Mouse (Mus musculus) MEL (cell line): Measurements from ENCODE around the gene Pld5. TPM values are rescaled to one million over a fixed set of nuclear protein-coding genes. Genes with fewer than 3 reads are reported as not detected.

Experiments
- DNase-seq: peaks from one replicate; pipeline ENCODE4 v3.0.0; 2011; ENCODE audit warnings: low read depth, low spot score
- H3K27ac ChIP-seq: 2 replicates; pipeline ENCODE4 v1.5.1; 2012; ENCODE audit warnings: low read depth, mild to moderate bottlenecking, control low read depth, low read length, moderate library complexity; ENCODE audit not compliant: control insufficient read depth
- H3K27me3 ChIP-seq, 2 experiments: fragments of 150-350 bp in 1 of 2; sonication (generic) in 1 of 2; 2 replicates each; pipeline ENCODE4 v1.6.1; 2012; ENCODE audit warnings: low read length in 2 of 2, mild to moderate bottlenecking in 2 of 2, improper control_type of control experiment in 1 of 2, moderate library complexity in 1 of 2; ENCODE audit not compliant: insufficient read depth in 2 of 2, control insufficient read depth in 1 of 2
- H3K36me3 ChIP-seq, 2 experiments: 2 replicates each; pipeline ENCODE4 v1.6.1; 2012 to 2014; ENCODE audit warnings: low read length in 2 of 2, improper control_type of control experiment in 1 of 2, inconsistent platforms in 1 of 2, mild to moderate bottlenecking in 1 of 2; ENCODE audit not compliant: insufficient read depth in 2 of 2, control insufficient read depth in 1 of 2
- H3K4me1 ChIP-seq, 2 experiments: fragments of 150-350 bp in 1 of 2; sonication (generic) in 1 of 2; 2 replicates each; pipeline ENCODE4 v1.6.1; 2012; ENCODE audit warnings: low read length in 2 of 2, improper control_type of control experiment in 1 of 2, mild to moderate bottlenecking in 1 of 2; ENCODE audit not compliant: insufficient read depth in 2 of 2, control insufficient read depth in 1 of 2
- H3K4me3 ChIP-seq, 2 experiments: fragments of 150-350 bp in 1 of 2; sonication (generic) in 1 of 2; 2 replicates each; pipeline ENCODE4 v1.5.1; 2012; ENCODE audit warnings: low read depth in 2 of 2, low read length in 2 of 2, mild to moderate bottlenecking in 2 of 2, moderate library complexity in 2 of 2, control low read depth in 1 of 2, improper control_type of control experiment in 1 of 2; ENCODE audit not compliant: control insufficient read depth in 1 of 2, insufficient read depth in 1 of 2
- H3K79me2 ChIP-seq: 2 replicates; pipeline ENCODE4 v1.6.1; 2012; ENCODE audit warnings: mild to moderate bottlenecking, low read length, moderate library complexity; ENCODE audit not compliant: control insufficient read depth, poor library complexity, insufficient read depth
- H3K9ac ChIP-seq: 2 replicates; pipeline ENCODE4 v1.6.1; 2012; ENCODE audit warnings: low read depth, mild to moderate bottlenecking, control low read depth, low read length, moderate library complexity; ENCODE audit not compliant: control insufficient read depth, poor library complexity, severe bottlenecking
- H3K9me3 ChIP-seq: fragments of 150-350 bp; sonication (generic); replicated peaks from 2 replicates; pipeline ENCODE4 v1.6.1; 2012; ENCODE audit warnings: mild to moderate bottlenecking, low read length, improper control_type of control experiment, moderate library complexity; ENCODE audit not compliant: insufficient read depth
- BHLHE40 ChIP-seq: IDR thresholded peaks from 2 replicates; pipeline ENCODE4 v1.6.1; 2012; ENCODE audit warnings: low read depth, mild to moderate bottlenecking, inconsistent platforms, low read length, improper control_type of control experiment, borderline replicate concordance
- CHD1 ChIP-seq: IDR thresholded peaks from 2 replicates; pipeline ENCODE4 v1.6.1; 2012; ENCODE audit warnings: low read depth, mild to moderate bottlenecking, inconsistent platforms, low read length, improper control_type of control experiment
- CHD2 ChIP-seq: IDR thresholded peaks from 2 replicates; pipeline ENCODE4 v1.6.1; 2011; ENCODE audit warnings: low read length, improper control_type of control experiment
- CTCF ChIP-seq, 3 experiments: IDR thresholded peaks in 2 of 3; conservative IDR thresholded peaks in 1 of 3; 2 replicates each; pipeline ENCODE4 v1.5.1; 2011 to 2012; ENCODE audit warnings: low read length in 3 of 3, low read depth in 2 of 3, mild to moderate bottlenecking in 2 of 3, improper control_type of control experiment in 1 of 3, inconsistent platforms in 1 of 3, mixed read lengths in 1 of 3, moderate library complexity in 1 of 3; ENCODE audit not compliant: control insufficient read depth in 1 of 3, insufficient read depth in 1 of 3, poor library complexity in 1 of 3, severe bottlenecking in 1 of 3
- E2F4 ChIP-seq: IDR thresholded peaks from 2 replicates; pipeline ENCODE4 v1.6.1; 2011; ENCODE audit warnings: low read depth, low read length, improper control_type of control experiment, borderline replicate concordance
- ELF1 ChIP-seq: IDR thresholded peaks from 2 replicates; pipeline ENCODE4 v1.6.1; 2014; ENCODE audit warnings: low read depth, mild to moderate bottlenecking, inconsistent platforms, low read length, improper control_type of control experiment, moderate library complexity
- EP300 ChIP-seq, 2 experiments: IDR thresholded peaks; 2 replicates each; pipeline ENCODE4 v1.6.1; 2011; ENCODE audit warnings: improper control_type of control experiment in 2 of 2, low read length in 2 of 2, low read depth in 1 of 2, mild to moderate bottlenecking in 1 of 2
- GABPA ChIP-seq: IDR thresholded peaks from 2 replicates; pipeline ENCODE4 v1.6.1; 2012; ENCODE audit warnings: low read depth, mild to moderate bottlenecking, inconsistent platforms, low read length, improper control_type of control experiment, moderate library complexity
- GATA1 ChIP-seq: IDR thresholded peaks from 2 replicates; pipeline ENCODE4 v1.6.1; 2011; ENCODE audit warnings: low read depth, low read length, improper control_type of control experiment
- HCFC1 ChIP-seq: IDR thresholded peaks from 2 replicates; pipeline ENCODE4 v1.6.1; 2012; ENCODE audit warnings: low read depth, mild to moderate bottlenecking, inconsistent platforms, low read length, improper control_type of control experiment, moderate library complexity
- JUND ChIP-seq: IDR thresholded peaks from 2 replicates; pipeline ENCODE4 v1.6.1; 2011; ENCODE audit warnings: low read depth, mild to moderate bottlenecking, improper control_type of control experiment, low read length
- KAT2A ChIP-seq: conservative IDR thresholded peaks from 2 replicates; pipeline ENCODE4 v1.6.1; 2012; ENCODE audit warnings: low read depth, low read length, improper control_type of control experiment, inconsistent platforms
- MAFK ChIP-seq: IDR thresholded peaks from 2 replicates; pipeline ENCODE4 v1.6.1; 2011; ENCODE audit warnings: low read depth, mild to moderate bottlenecking, low read length, improper control_type of control experiment, borderline replicate concordance
- MAX ChIP-seq: IDR thresholded peaks from 2 replicates; pipeline ENCODE4 v1.6.1; 2011; ENCODE audit warnings: low read length, improper control_type of control experiment
- MAZ ChIP-seq: IDR thresholded peaks from 2 replicates; pipeline ENCODE4 v1.6.1; 2012; ENCODE audit warnings: low read depth, mild to moderate bottlenecking, inconsistent platforms, low read length, improper control_type of control experiment
- MEF2A ChIP-seq: IDR thresholded peaks from 2 replicates; pipeline ENCODE4 v1.6.1; 2014; ENCODE audit warnings: low read depth, mild to moderate bottlenecking, inconsistent platforms, low read length, improper control_type of control experiment; ENCODE audit not compliant: poor library complexity, insufficient replicate concordance, severe bottlenecking; ENCODE audit errors: extremely low read depth
- MXI1 ChIP-seq: IDR thresholded peaks from 2 replicates; pipeline ENCODE4 v1.6.1; 2011; ENCODE audit warnings: mild to moderate bottlenecking, low read depth, low read length, improper control_type of control experiment
- MYB ChIP-seq: IDR thresholded peaks from 2 replicates; pipeline ENCODE4 v1.6.1; 2011; ENCODE audit warnings: mild to moderate bottlenecking, low read depth, low read length, improper control_type of control experiment
- MYC ChIP-seq: IDR thresholded peaks from 2 replicates; pipeline ENCODE4 v1.6.1; 2011; ENCODE audit warnings: low read depth, mild to moderate bottlenecking, low read length, improper control_type of control experiment, moderate library complexity
- NELFE ChIP-seq: IDR thresholded peaks from 2 replicates; pipeline ENCODE4 v1.6.1; 2011; ENCODE audit warnings: low read depth, low read length, improper control_type of control experiment
- NRF1 ChIP-seq: IDR thresholded peaks from 2 replicates; pipeline ENCODE4 v1.6.1; 2014; ENCODE audit warnings: low read depth, mild to moderate bottlenecking, inconsistent platforms, low read length, improper control_type of control experiment, moderate library complexity; ENCODE audit not compliant: poor library complexity, insufficient read depth, severe bottlenecking
- POLR2A ChIP-seq, 2 experiments: IDR thresholded peaks; 2 replicates each; pipeline ENCODE4 v1.6.1; 2011 to 2012; ENCODE audit warnings: low read length in 2 of 2, mild to moderate bottlenecking in 2 of 2, control low read depth in 1 of 2, improper control_type of control experiment in 1 of 2, low read depth in 1 of 2, moderate library complexity in 1 of 2; ENCODE audit not compliant: control insufficient read depth in 1 of 2, insufficient read depth in 1 of 2, poor library complexity in 1 of 2
- POLR2AphosphoS2 ChIP-seq: IDR thresholded peaks from 2 replicates; pipeline ENCODE4 v1.6.1; 2011; ENCODE audit warnings: low read length, improper control_type of control experiment
- POLR2AphosphoS5 ChIP-seq: IDR thresholded peaks from 2 replicates; pipeline ENCODE4 v1.6.1; 2012; ENCODE audit warnings: low read depth, borderline replicate concordance, mild to moderate bottlenecking, inconsistent platforms, low read length, moderate library complexity, mixed read lengths
- RAD21 ChIP-seq: IDR thresholded peaks from 2 replicates; pipeline ENCODE4 v1.6.1; 2011; ENCODE audit warnings: mild to moderate bottlenecking, low read depth, low read length, improper control_type of control experiment
- RCOR1 ChIP-seq: IDR thresholded peaks from 2 replicates; pipeline ENCODE4 v1.6.1; 2012; ENCODE audit warnings: low read depth, mild to moderate bottlenecking, inconsistent platforms, low read length, improper control_type of control experiment
- SIN3A ChIP-seq: IDR thresholded peaks from 2 replicates; pipeline ENCODE4 v1.6.1; 2012; ENCODE audit warnings: low read length, improper control_type of control experiment, inconsistent platforms
- SMC3 ChIP-seq: IDR thresholded peaks from 2 replicates; pipeline ENCODE4 v1.6.1; 2011; ENCODE audit warnings: low read depth, low read length, improper control_type of control experiment
- TAL1 ChIP-seq: IDR thresholded peaks from 2 replicates; pipeline ENCODE4 v1.6.1; 2012; ENCODE audit warnings: mild to moderate bottlenecking, inconsistent platforms, low read length, moderate library complexity, mixed read lengths
- TBP ChIP-seq: IDR thresholded peaks from 2 replicates; pipeline ENCODE4 v1.8.0; 2011; ENCODE audit warnings: low read depth, low read length, improper control_type of control experiment
- TCF12 ChIP-seq: IDR thresholded peaks from 2 replicates; pipeline ENCODE4 v1.6.1; 2014; ENCODE audit warnings: low read depth, mild to moderate bottlenecking, inconsistent platforms, low read length, improper control_type of control experiment, moderate library complexity
- UBTF ChIP-seq: IDR thresholded peaks from 2 replicates; pipeline ENCODE4 v1.6.1; 2012; ENCODE audit warnings: low read depth, mild to moderate bottlenecking, inconsistent platforms, low read length, improper control_type of control experiment, moderate library complexity, borderline replicate concordance; ENCODE audit not compliant: insufficient read depth
- USF1 ChIP-seq: IDR thresholded peaks from 2 replicates; pipeline ENCODE4 v1.6.1; 2014; ENCODE audit warnings: low read depth, mild to moderate bottlenecking, inconsistent platforms, low read length, improper control_type of control experiment, moderate library complexity
- USF2 ChIP-seq, 2 experiments: IDR thresholded peaks; 2 replicates each; pipeline ENCODE4 v1.6.1; 2011 to 2012; ENCODE audit warnings: improper control_type of control experiment in 2 of 2, low read length in 2 of 2, borderline replicate concordance in 1 of 2, inconsistent platforms in 1 of 2, low read depth in 1 of 2, mild to moderate bottlenecking in 1 of 2; ENCODE audit not compliant: insufficient read depth in 1 of 2
- ZC3H11A ChIP-seq: IDR thresholded peaks from 2 replicates; pipeline ENCODE4 v1.6.1; 2012; ENCODE audit warnings: low read depth, mild to moderate bottlenecking, inconsistent platforms, low read length, improper control_type of control experiment
- ZKSCAN1 ChIP-seq: IDR thresholded peaks from 2 replicates; pipeline ENCODE4 v1.6.1; 2012; ENCODE audit warnings: low read depth, mild to moderate bottlenecking, inconsistent platforms, low read length, improper control_type of control experiment, moderate library complexity
- ZMIZ1 ChIP-seq: IDR thresholded peaks from 2 replicates; pipeline ENCODE4 v1.6.1; 2012; ENCODE audit warnings: low read depth, mild to moderate bottlenecking, inconsistent platforms, low read length, improper control_type of control experiment, moderate library complexity
- ZNF384 ChIP-seq: IDR thresholded peaks from 2 replicates; pipeline ENCODE4 v1.6.1; 2012; ENCODE audit warnings: low read depth, mild to moderate bottlenecking, inconsistent platforms, low read length, improper control_type of control experiment
- polyA plus RNA-seq, 2 experiments: library from polyadenylated mRNA; stranded (reverse) in 1 of 2; unstranded in 1 of 2; fragments of >175 nt in 1 of 2; fragments of >200 nt in 1 of 2; gene quantifications; 2 replicates each; pipeline versions ENCODE4 v1.2.1 to v1.2.4; 2012; ENCODE audit warnings: low replicate concordance in 2 of 2, low read depth in 1 of 2; ENCODE audit not compliant: insufficient read length in 2 of 2, insufficient read depth in 1 of 2, missing spikeins in 1 of 2
- total RNA-seq: library from RNA; depleted of rRNA; stranded (reverse); fragments of 300-350 nt; gene quantifications from 2 replicates; pipeline ENCODE4 v1.2.3, GENCODE M21; 2012

Pld5 gene
- total and polyA plus RNA-seq, 3 experiments, result 0.01 TPM; not detected in 2

GRCm38 (mm10) chr1:176078410-176078809 is 196.7 kb downstream of the Pld5 start:
- H3K36me3 ChIP-seq, result peaks cover 0 to 53% of the 10 kb centered on the region in 2 experiments; a peak in 2 of 4 replicates
- H3K9me3 ChIP-seq, result no peaks in the 10 kb centered on the region
- H3K27me3 ChIP-seq, result no peaks in the 10 kb centered on the region
- H3K4me3 ChIP-seq, result no peak overlapping the region
- no peaks in the 10 kb centered on the region for H3K79me2 ChIP-seq
- H3K9ac ChIP-seq, result peak overlapping the region; percentile 31
- peak overlapping the region; percentile 92 for H3K27ac ChIP-seq
- peaks cover 23 to 46% of the 10 kb centered on the region in 2 experiments for H3K4me1 ChIP-seq
- DNase-seq, result peak; percentile 78
- TF ChIP-seq KAT2A, result no peak
- TF ChIP-seq POLR2AphosphoS2, result no peak
- TF ChIP-seq HCFC1, result 0 out of 2 replicates have a peak, but pooled peaks have one; percentile 30
- no peak for TF ChIP-seq CTCF (IDR thresholded peaks at IDR 0.05 in 2 of 3, conservative IDR thresholded peaks at IDR 0.05 in 1 of 3; ENCODE audit: control insufficient read depth in 1 of 3, insufficient read depth in 1 of 3, low read depth in 2 of 3, low read length in 3 of 3, poor library complexity in 1 of 3, severe bottlenecking in 1 of 3)
- TF ChIP-seq TAL1, result no peak
- no peak for TF ChIP-seq MAX
- TF ChIP-seq JUND, result no peak
- TF ChIP-seq SMC3, result no peak
- TF ChIP-seq BHLHE40, result peak; percentile 43; the same call in 1 of the 2 replicates
- peak; percentile 87 for TF ChIP-seq RCOR1
- no peak for TF ChIP-seq NELFE
- no peak for TF ChIP-seq RAD21
- peak; percentile 84 for TF ChIP-seq SIN3A
- peak; percentile 92 for TF ChIP-seq GATA1
- no peak for TF ChIP-seq GABPA
- TF ChIP-seq E2F4, result no peak
- no peak for TF ChIP-seq MYC
- no peak for TF ChIP-seq USF1
- no peak for TF ChIP-seq NRF1
- TF ChIP-seq UBTF, result no peak
- no peak for TF ChIP-seq MAZ
- no peak; the same call in 1 of the 2 replicates for TF ChIP-seq MEF2A
- TF ChIP-seq ZKSCAN1, result no peak
- TF ChIP-seq TCF12, result peak; percentile 89
- peak; percentile 95 for TF ChIP-seq EP300 (IDR thresholded peaks at IDR 0.05; ENCODE audit: low read depth in 1 of 2, low read length in 2 of 2)
- TF ChIP-seq CHD2, result no peak
- peak; percentile 36; the same call in 1 of the 2 replicates for TF ChIP-seq MXI1
- TF ChIP-seq POLR2A (IDR thresholded peaks at IDR 0.05; ENCODE audit: control insufficient read depth in 1 of 2, insufficient read depth in 1 of 2, low read depth in 1 of 2, low read length in 2 of 2, poor library complexity in 1 of 2), result no peak
- TF ChIP-seq ZNF384, result no peak; the same call in 1 of the 2 replicates
- no peak for TF ChIP-seq ZMIZ1
- TF ChIP-seq USF2 (IDR thresholded peaks at IDR 0.05; ENCODE audit: borderline replicate concordance in 1 of 2, insufficient read depth in 1 of 2, low read depth in 1 of 2, low read length in 2 of 2), result no peak
- TF ChIP-seq MYB, result peak; percentile 74
- no peak for TF ChIP-seq ZC3H11A
- no peak for TF ChIP-seq MAFK
- TF ChIP-seq CHD1, result no peak
- no peak for TF ChIP-seq TBP
- TF ChIP-seq POLR2AphosphoS5, result no peak
- no peak for TF ChIP-seq ELF1
